Mouse (Mus musculus) G1E (cell line): Measurements from ENCODE around the gene Eif4ebp2.

Source experiments
- CTCF ChIP-seq: IDR thresholded peaks from 2 replicates; pipeline ENCODE4 v1.5.1; 2012; ENCODE audit warnings: low read depth, low read length, inconsistent platforms, mixed read lengths
- GATA1 ChIP-seq: IDR thresholded peaks from 2 replicates; pipeline ENCODE4 v1.6.1; 2012; ENCODE audit warnings: borderline replicate concordance, low read length, inconsistent platforms, mixed read lengths
- GATA2 ChIP-seq: IDR thresholded peaks from 2 replicates; pipeline ENCODE4 v1.6.1; 2012; ENCODE audit warnings: low read depth, low read length, inconsistent platforms, borderline replicate concordance
- POLR2AphosphoS5 ChIP-seq: IDR thresholded peaks from 2 replicates; pipeline ENCODE4 v1.6.1; 2012; ENCODE audit warnings: low read depth, low read length, inconsistent platforms; ENCODE audit not compliant: insufficient replicate concordance
- TAL1 ChIP-seq: conservative IDR thresholded peaks from 2 replicates; pipeline ENCODE4 v1.6.1; 2012; ENCODE audit warnings: low read depth, low read length, inconsistent platforms, mixed read lengths

- TF ChIP-seq CTCF = no peak
- TF ChIP-seq POLR2AphosphoS5 = no peak
- TF ChIP-seq GATA1 = no peak
- TF ChIP-seq TAL1 = no peak
- no peak for TF ChIP-seq GATA2
Measured at GRCm38 (mm10) chr10:61382281-61382731, 70.2 kb downstream of the Eif4ebp2 start.
